ENCODE assay signal across 8 mouse cellular contexts in the genomic region with DNA sequence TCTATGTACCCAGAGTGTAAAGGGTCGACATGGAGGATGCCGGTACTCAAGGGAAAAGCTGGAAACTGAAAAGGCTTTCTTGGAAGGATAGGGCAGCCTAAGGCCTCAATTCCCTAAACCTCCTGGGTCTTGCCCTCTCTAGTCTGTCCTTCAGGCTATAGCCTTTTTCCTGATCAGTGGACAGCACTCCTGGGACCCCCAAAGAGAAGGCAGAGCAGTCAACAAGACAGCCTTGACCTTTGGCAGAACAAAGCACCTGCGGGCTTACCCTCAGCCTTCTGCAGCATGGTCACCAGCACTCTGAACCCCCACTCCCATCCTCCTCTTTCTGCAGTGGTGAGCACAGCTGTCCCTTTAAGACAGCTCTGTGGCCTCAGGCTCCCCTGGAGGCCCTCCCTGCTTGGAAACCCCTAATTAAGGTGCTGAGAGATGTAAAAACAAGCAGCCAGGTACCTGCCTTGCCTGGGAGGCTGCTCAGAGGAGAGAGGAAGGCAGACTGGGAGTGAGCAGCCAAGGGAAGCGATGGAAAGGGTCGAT. TPM values are rescaled to one million over a fixed set of nuclear protein-coding genes. Genes with fewer than 3 reads are reported as not detected.
DNase-seq lines count a peak whose midpoint lies in the region; ATAC-seq and TF ChIP-seq lines count a peak whose summit lies in the region.

A gene (minus strand): TSS at position 337 of the 537 bp plus-strand sequence.

- no peaks in the 10 kb centered on the region for H3K9me3 ChIP-seq in heart, embryonic 11.5 days (replicated peaks; ENCODE audit: control insufficient read depth, low read length)
- no peaks in the 10 kb centered on the region for H3K9me3 ChIP-seq in E14TG2a.4 (ENCODE audit: low read length)
- no peaks in the 10 kb centered on the region for H3K9me3 ChIP-seq in embryonic facial prominence, embryonic 14.5 days (ENCODE audit: control insufficient read depth, low read length)
- no peaks in the 10 kb centered on the region for H3K9me3 ChIP-seq in intestine, embryonic 16.5 days (ENCODE audit: control insufficient read depth, low read length)
- no peaks in the 10 kb centered on the region for H3K9me3 ChIP-seq in midbrain, embryonic 12.5 days

- H3K27me3 ChIP-seq in heart, embryonic 11.5 days (ENCODE audit: control insufficient read depth, insufficient read depth, low read length), result peaks cover 39% of the 10 kb centered on the region
- H3K27me3 ChIP-seq in E14TG2a.4 (ENCODE audit: insufficient read depth, low read length), result peaks cover 49% of the 10 kb centered on the region
- H3K27me3 ChIP-seq in embryonic facial prominence, embryonic 14.5 days (replicated peaks; ENCODE audit: control insufficient read depth, insufficient read depth, low read length), result peaks cover 36% of the 10 kb centered on the region
- H3K27me3 ChIP-seq in intestine, embryonic 16.5 days (replicated peaks; ENCODE audit: control insufficient read depth, insufficient read depth, low read length), result peaks cover 31% of the 10 kb centered on the region
- H3K27me3 ChIP-seq in midbrain, embryonic 12.5 days, result peaks cover 52% of the 10 kb centered on the region

- ATAC-seq in heart, embryonic 11.5 days (replicated peaks; ENCODE audit: insufficient number of reproducible peaks, low FRiP score, low TSS enrichment), result no peak
- ATAC-seq in embryonic facial prominence, embryonic 14.5 days (ENCODE audit: low read depth), result no peak
- ATAC-seq in intestine, embryonic 16.5 days, result no peak
- ATAC-seq in midbrain, embryonic 12.5 days (ENCODE audit: low FRiP score, low read depth), result peak; percentile 0; the same call in 1 of the 2 replicates

- WGBS in heart, embryonic 11.5 days (ENCODE audit: insufficient replicate concordance), result 52% methylated on average over 5 of the region's 5 CpGs
- WGBS in embryonic facial prominence, embryonic 14.5 days, result 51% methylated on average over 5 of the region's 5 CpGs
- WGBS in intestine, embryonic 16.5 days, result 62% methylated on average over 5 of the region's 5 CpGs
- 49% methylated on average over 5 of the region's 5 CpGs for WGBS in midbrain, embryonic 12.5 days

- H3K27ac ChIP-seq in heart, embryonic 11.5 days (ENCODE audit: low read depth, low read length), result peak within 1 kb of the TSS; percentile 41; the same call in 1 of the 2 replicates
- 0 out of 2 replicates have a peak within 1 kb of the TSS, but pooled peaks have one; percentile 22 for H3K27ac ChIP-seq in embryonic facial prominence, embryonic 14.5 days (replicated peaks; ENCODE audit: low read depth, low read length)
- peak within 1 kb of the TSS; percentile 35 for H3K27ac ChIP-seq in intestine, embryonic 16.5 days (ENCODE audit: low read length)
- peak within 1 kb of the TSS; percentile 56; the same call in 1 of the 2 replicates for H3K27ac ChIP-seq in midbrain, embryonic 12.5 days (replicated peaks)

- peak within 1 kb of the TSS; percentile 82 for H3K9ac ChIP-seq in heart, embryonic 11.5 days (ENCODE audit: low read depth, low read length)
- H3K9ac ChIP-seq in embryonic facial prominence, embryonic 14.5 days (ENCODE audit: low read depth, low read length), result peak within 1 kb of the TSS; percentile 64
- peak within 1 kb of the TSS; percentile 73 for H3K9ac ChIP-seq in intestine, embryonic 16.5 days (ENCODE audit: low read depth, low read length)
- H3K9ac ChIP-seq in midbrain, embryonic 12.5 days (replicated peaks), result peak within 1 kb of the TSS; percentile 54

- peak within 1 kb of the TSS; percentile 87 for H3K4me3 ChIP-seq in heart, embryonic 11.5 days (ENCODE audit: low read depth, low read length)
- H3K4me3 ChIP-seq in E14TG2a.4 (replicated peaks; ENCODE audit: low read length), result peak within 1 kb of the TSS; percentile 99
- H3K4me3 ChIP-seq in embryonic facial prominence, embryonic 14.5 days (ENCODE audit: low read depth, low read length), result peak within 1 kb of the TSS; percentile 70
- H3K4me3 ChIP-seq in intestine, embryonic 16.5 days (ENCODE audit: low read length), result peak within 1 kb of the TSS; percentile 75
- H3K4me3 ChIP-seq in midbrain, embryonic 12.5 days, result peak within 1 kb of the TSS; percentile 74

- DNase-seq in heart, adult 9 months (ENCODE audit: low spot score in 2 of 2), result no peak
- no peak for DNase-seq in embryonic facial prominence, embryonic 14.5 days (ENCODE audit: low spot score)
- DNase-seq in right cerebral cortex, postnatal 14 days, result no peak
- DNase-seq in cerebellum, adult 8-10 months, result no peak

- no peaks in the 10 kb centered on the region for H3K36me3 ChIP-seq in heart, embryonic 11.5 days (ENCODE audit: control insufficient read depth, insufficient read depth, low read length)
- peaks cover 3% of the 10 kb centered on the region for H3K36me3 ChIP-seq in E14TG2a.4 (ENCODE audit: insufficient read depth, low read length)
- no peaks in the 10 kb centered on the region for H3K36me3 ChIP-seq in embryonic facial prominence, embryonic 14.5 days (ENCODE audit: control insufficient read depth, insufficient read depth, low read length)
- no peaks in the 10 kb centered on the region for H3K36me3 ChIP-seq in intestine, embryonic 16.5 days (ENCODE audit: control insufficient read depth, insufficient read depth, low read length)
- H3K36me3 ChIP-seq in midbrain, embryonic 12.5 days, result no peaks in the 10 kb centered on the region

- TF ChIP-seq CTCF in E14TG2a.4 (conservative IDR thresholded peaks at IDR 0.05; ENCODE audit: low read length), result no peak

- peaks cover 36% of the 10 kb centered on the region for H3K4me1 ChIP-seq in heart, embryonic 11.5 days (ENCODE audit: control insufficient read depth, insufficient read depth, low read length)
- H3K4me1 ChIP-seq in E14TG2a.4 (replicated peaks; ENCODE audit: low read depth, low read length), result peaks cover 58% of the 10 kb centered on the region
- H3K4me1 ChIP-seq in embryonic facial prominence, embryonic 14.5 days (ENCODE audit: control insufficient read depth, insufficient read depth, low read length), result peaks cover 20% of the 10 kb centered on the region
- H3K4me1 ChIP-seq in intestine, embryonic 16.5 days (ENCODE audit: control insufficient read depth, insufficient read depth, low read length), result peaks cover 26% of the 10 kb centered on the region
- peaks cover 45% of the 10 kb centered on the region for H3K4me1 ChIP-seq in midbrain, embryonic 12.5 days

- peak within 1 kb of the TSS; percentile 87 for H3K4me2 ChIP-seq in heart, embryonic 11.5 days
- H3K4me2 ChIP-seq in embryonic facial prominence, embryonic 14.5 days (ENCODE audit: low read depth, low read length), result peak within 1 kb of the TSS; percentile 87
- peak within 1 kb of the TSS; percentile 70 for H3K4me2 ChIP-seq in intestine, embryonic 16.5 days (ENCODE audit: low read depth, low read length)
- H3K4me2 ChIP-seq in midbrain, embryonic 12.5 days (replicated peaks), result peak within 1 kb of the TSS; percentile 80

RNA-seq across cellular contexts. Expression of the gene that starts here (rescaled TPM):
- 16.5 and 21.0 TPM in 2 replicates for polyA plus RNA-seq in heart, embryonic 11.5 days (2014; fragmentation: Nextera tagmentation; extraction: Ambion mirVana)
- polyA plus RNA-seq in embryonic facial prominence, embryonic 14.5 days (2014; fragmentation: Nextera tagmentation; extraction: Ambion mirVana), result 22.5 and 23.8 TPM in 2 replicates
- 20.3 and 22.7 TPM in 2 replicates for polyA plus RNA-seq in intestine, embryonic 16.5 days (2015; fragmentation: Nextera tagmentation; extraction: Ambion mirVana)
- 15.8 and 17.6 TPM in 2 replicates for polyA plus RNA-seq in midbrain, embryonic 12.5 days (2016; fragmentation: Nextera tagmentation; extraction: Ambion mirVana)
